Mouse (Mus musculus): Measurements from ENCODE around the gene Gm6034. TPM values are rescaled to one million over a fixed set of nuclear protein-coding genes. Genes with fewer than 3 reads are reported as not detected.
"Not testable (repeated sequence)": the region's sequence is repeated elsewhere in the genome, so short reads cannot be mapped to it uniquely, and the experiment has no call there.

Gene Gm6034
- polyA plus RNA-seq, 1 experiment = not detected

DNA sequence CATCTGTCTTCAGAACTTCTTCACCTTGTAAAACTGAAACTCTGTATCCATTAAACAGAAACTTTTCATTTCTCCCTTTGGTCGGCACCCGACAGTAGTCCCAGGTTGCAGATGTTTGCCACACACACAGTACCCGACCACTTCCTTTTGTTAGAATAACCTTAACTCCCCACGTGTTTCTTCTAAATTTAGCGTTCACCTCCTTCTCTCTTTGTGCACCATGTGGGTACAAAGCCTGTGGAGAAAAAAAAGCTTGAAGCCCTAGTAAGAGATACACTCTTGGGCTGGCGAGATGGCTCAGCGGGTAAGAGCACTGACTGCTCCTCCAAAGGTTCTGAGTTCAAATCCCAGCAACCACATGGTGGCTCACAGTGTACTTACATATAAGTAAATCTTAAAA lies 43.4 kb upstream of the Gm6034 start:
- Histone ChIP-seq H3K27ac (ENCODE audit: control insufficient read depth, insufficient read depth, low read depth, low read length, poor library complexity) (no peak overlapping the region), H3K4me3 (replicated peaks; ENCODE audit: control insufficient read depth, low read depth, low read length) (peak overlapping the region; percentile 42), H3K4me1 (ENCODE audit: control insufficient read depth, insufficient read depth, low read length) (peaks cover 7% of the 10 kb centered on the region)
- WGBS = 2% methylated on average over 7 of the region's 7 CpGs
- TF ChIP-seq CTCF (IDR thresholded peaks at IDR 0.05; ENCODE audit: control insufficient read depth, insufficient read depth, low read length) = no peak
- no peak for TF ChIP-seq POLR2A (IDR thresholded peaks at IDR 0.05; ENCODE audit: borderline replicate concordance, control insufficient read depth, low read depth, low read length)

DNA sequence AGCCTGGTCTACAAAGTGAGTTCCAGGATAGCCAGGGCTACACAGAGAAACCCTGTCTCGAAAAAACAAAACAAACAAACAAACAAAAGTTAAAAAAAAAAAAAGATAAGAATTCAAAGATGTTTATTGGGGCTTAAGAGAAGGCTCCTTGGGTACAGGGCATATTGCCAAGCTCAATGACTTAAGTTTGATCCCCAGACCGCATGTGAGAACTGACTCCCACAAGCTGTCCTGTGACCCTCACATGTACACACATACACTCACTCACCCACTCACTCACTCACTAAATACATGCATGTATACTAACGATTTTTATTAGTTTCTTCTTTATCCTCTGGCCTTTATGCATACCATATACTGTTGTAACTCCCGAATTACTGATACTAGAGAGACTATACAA lies 42.4 kb upstream of the Gm6034 start:
- H3K27ac ChIP-seq (ENCODE audit: control insufficient read depth, insufficient read depth, low read depth, low read length, poor library complexity) = peak overlapping the region; percentile 31

DNA sequence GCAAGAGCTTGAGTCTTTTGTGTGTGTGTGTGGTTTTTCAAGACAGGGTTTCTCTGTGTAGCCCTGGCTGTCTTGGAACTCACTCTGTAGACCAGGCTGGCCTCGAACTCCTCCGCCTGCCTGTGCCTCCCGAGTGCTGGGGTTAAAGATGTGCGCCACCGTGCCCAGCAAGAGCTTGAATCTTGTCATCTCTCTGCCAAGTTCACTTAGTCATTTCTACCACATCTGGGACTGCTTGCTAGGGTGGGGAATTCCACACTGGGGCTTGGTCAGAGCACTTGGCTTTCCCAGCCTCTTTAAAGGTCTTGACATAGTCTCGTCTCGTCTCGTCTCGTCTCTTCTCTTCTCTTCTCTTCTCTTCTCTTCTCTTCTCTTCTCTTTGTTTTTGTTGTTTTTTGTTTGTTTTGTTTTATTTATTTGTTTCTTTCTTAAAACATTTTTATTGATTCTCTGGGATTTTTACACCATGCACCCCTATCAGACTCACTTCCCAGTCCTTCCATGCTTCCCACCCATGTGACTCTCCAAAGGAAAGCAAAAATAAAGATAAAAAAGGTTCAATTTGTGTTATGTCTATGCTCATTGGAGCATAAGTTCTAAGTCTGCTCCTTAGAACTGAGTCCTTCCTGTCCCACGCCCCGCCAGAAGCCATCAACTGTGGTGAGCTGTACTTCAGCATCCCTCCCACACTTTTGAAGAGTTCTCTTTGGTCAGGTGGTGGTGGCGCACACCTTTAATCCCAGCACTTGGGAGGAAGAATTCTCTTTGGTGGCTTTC lies 41.5 kb upstream of the Gm6034 start:
- TF ChIP-seq POLR2A (IDR thresholded peaks at IDR 0.05; ENCODE audit: borderline replicate concordance, control insufficient read depth, low read depth, low read length) = no peak
- no peak for TF ChIP-seq CTCF (IDR thresholded peaks at IDR 0.05; ENCODE audit: control insufficient read depth, insufficient read depth, low read length)
- Histone ChIP-seq H3K4me1 (ENCODE audit: control insufficient read depth, insufficient read depth, low read length) (peaks cover 10% of the 10 kb centered on the region), H3K27ac (ENCODE audit: control insufficient read depth, insufficient read depth, low read depth, low read length, poor library complexity) (peak overlapping the region; percentile 81), H3K4me3 (replicated peaks; ENCODE audit: control insufficient read depth, low read depth, low read length) (no peak overlapping the region)
- WGBS = 48% methylated on average over 12 of the region's 12 CpGs

More for the DNA sequence above, 42.4 kb upstream of the Gm6034 start:
- 32% methylated on average over 4 of the region's 4 CpGs for WGBS
- Histone ChIP-seq H3K4me3 (replicated peaks; ENCODE audit: control insufficient read depth, low read depth, low read length) (no peak overlapping the region), H3K4me1 (ENCODE audit: control insufficient read depth, insufficient read depth, low read length) (peaks cover 9% of the 10 kb centered on the region)
- TF ChIP-seq POLR2A (IDR thresholded peaks at IDR 0.05; ENCODE audit: borderline replicate concordance, control insufficient read depth, low read depth, low read length) = no peak
- no peak for TF ChIP-seq CTCF (IDR thresholded peaks at IDR 0.05; ENCODE audit: control insufficient read depth, insufficient read depth, low read length)

DNA sequence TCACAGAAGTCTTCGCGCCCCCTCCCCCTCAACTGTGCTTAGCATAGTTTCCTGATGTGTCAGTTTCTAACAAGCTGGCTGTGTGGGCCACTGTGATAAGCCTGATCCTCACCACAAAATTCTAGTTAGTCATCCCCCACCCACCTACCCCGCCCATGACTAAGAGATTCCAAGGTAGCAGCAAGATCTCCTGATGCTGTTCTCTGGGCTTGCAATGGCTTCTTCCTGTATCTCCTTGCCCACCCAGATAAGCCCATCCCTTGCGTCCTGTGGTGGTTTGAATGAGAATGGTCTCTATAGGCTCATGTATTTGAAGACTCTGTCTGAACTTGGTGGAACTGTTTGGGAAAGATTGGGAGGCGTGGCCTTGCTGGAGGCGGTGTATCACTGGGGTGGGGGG lies 40.8 kb upstream of the Gm6034 start:
- WGBS = 46% methylated on average over 6 of the region's 6 CpGs
- Histone ChIP-seq H3K27ac (ENCODE audit: control insufficient read depth, insufficient read depth, low read depth, low read length, poor library complexity) (peak overlapping the region; percentile 71), H3K4me3 (replicated peaks; ENCODE audit: control insufficient read depth, low read depth, low read length) (no peak overlapping the region), H3K4me1 (ENCODE audit: control insufficient read depth, insufficient read depth, low read length) (peaks cover 10% of the 10 kb centered on the region)
- TF ChIP-seq CTCF (IDR thresholded peaks at IDR 0.05; ENCODE audit: control insufficient read depth, insufficient read depth, low read length) = no peak
- no peak for TF ChIP-seq POLR2A (IDR thresholded peaks at IDR 0.05; ENCODE audit: borderline replicate concordance, control insufficient read depth, low read depth, low read length)

DNA sequence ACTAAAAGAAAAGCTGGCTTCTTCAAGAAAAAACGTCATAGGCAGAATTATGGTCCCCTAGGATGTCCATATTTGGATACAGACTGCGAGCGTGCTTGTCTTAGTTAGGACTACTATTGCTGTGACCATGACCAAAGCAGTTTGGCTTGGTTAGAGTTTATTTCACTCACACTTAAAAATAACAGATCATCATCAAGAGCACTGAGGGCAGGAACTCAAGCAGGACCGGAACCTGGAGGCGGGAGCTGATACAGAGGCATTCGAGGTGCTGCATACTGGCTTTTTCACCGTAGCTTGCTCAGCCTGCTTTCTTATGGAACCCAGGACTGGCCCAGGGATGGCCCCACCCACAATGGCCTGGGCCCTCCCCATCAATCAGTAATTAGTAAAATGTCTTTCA lies 39.4 kb upstream of the Gm6034 start:
- WGBS = 80% methylated on average over 7 of the region's 7 CpGs
- no peak overlapping the region for H3K4me3 ChIP-seq (replicated peaks; ENCODE audit: control insufficient read depth, low read depth, low read length)
- H3K27ac ChIP-seq (ENCODE audit: control insufficient read depth, insufficient read depth, low read depth, low read length, poor library complexity) = no peak overlapping the region; the same call in 1 of the 2 replicates
- peaks cover 9% of the 10 kb centered on the region for H3K4me1 ChIP-seq (ENCODE audit: control insufficient read depth, insufficient read depth, low read length)
- no peak for TF ChIP-seq CTCF (IDR thresholded peaks at IDR 0.05; ENCODE audit: control insufficient read depth, insufficient read depth, low read length)
- no peak for TF ChIP-seq POLR2A (IDR thresholded peaks at IDR 0.05; ENCODE audit: borderline replicate concordance, control insufficient read depth, low read depth, low read length)

DNA sequence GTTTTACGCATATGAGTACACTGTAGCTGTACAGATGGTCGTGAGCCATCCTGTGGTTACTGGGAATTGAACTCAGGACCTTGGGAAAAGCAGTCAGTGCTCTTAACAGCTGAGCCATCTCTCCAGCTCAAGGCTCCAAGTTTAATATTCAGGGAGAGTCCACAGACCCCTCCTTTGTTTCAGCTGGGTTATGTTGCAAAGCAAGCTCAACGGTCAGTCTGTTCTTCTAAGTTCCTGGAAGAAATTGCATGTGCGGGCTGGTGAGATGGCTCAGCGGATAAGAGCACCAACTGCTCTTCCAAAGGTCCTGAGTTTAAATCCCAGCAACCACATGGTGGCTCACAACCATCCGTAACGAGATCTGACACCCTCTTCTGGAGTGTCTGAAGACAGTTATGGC lies 38.4 kb upstream of the Gm6034 start:
- WGBS = 51% methylated on average over 7 of the region's 7 CpGs
- not testable (repeated sequence) for H3K27ac ChIP-seq (ENCODE audit: control insufficient read depth, insufficient read depth, low read depth, low read length, poor library complexity); H3K4me1 ChIP-seq (ENCODE audit: control insufficient read depth, insufficient read depth, low read length); H3K4me3 ChIP-seq (replicated peaks; ENCODE audit: control insufficient read depth, low read depth, low read length)

DNA sequence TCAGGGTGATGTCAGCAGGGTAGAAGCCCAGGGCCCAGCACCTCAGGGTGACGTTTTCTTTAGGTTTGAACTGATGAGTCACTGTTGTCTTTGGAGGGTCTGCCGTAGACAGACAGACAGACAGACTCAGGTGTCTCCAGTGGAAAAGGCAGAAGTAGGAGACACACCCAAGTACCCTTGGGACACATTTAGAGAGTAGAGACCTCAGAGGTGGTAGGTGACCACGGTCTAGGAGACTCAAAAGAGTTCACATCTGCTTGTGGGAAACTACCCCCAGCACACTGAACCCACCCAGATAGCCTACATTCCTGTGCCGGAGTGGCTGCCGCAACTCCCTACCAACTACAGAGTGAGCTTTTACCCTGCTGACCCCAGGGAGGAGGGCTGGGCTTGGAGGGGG lies 27.8 kb upstream of the Gm6034 start:
- Histone ChIP-seq H3K27ac (ENCODE audit: control insufficient read depth, insufficient read depth, low read depth, low read length, poor library complexity) (no peak overlapping the region), H3K4me1 (ENCODE audit: control insufficient read depth, insufficient read depth, low read length) (no peaks in the 10 kb centered on the region; the same call in 1 of the 2 replicates), H3K4me3 (replicated peaks; ENCODE audit: control insufficient read depth, low read depth, low read length) (no peak overlapping the region)
- WGBS = 87% methylated on average over 5 of the region's 5 CpGs
- TF ChIP-seq CTCF (IDR thresholded peaks at IDR 0.05; ENCODE audit: control insufficient read depth, insufficient read depth, low read length) = no peak
- TF ChIP-seq POLR2A (IDR thresholded peaks at IDR 0.05; ENCODE audit: borderline replicate concordance, control insufficient read depth, low read depth, low read length) = no peak

DNA sequence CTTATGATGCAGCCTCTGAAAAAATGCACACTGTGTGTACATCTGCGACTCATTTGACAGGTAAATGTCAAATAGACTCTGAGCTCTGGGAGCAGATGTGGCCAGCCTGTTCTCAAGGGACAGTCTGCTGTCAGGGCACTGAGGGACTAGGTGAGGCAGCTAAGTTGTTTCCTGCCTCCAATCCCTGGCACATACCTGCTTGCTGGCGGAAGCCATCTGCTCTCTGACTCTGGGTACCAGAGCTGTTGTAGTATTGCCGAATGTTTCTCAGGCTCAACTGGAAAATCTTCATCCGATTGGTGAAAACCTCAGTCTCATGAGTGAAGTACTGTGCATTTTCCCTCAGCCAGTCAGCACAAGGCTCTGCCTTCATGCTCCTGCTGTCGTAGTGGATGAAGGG lies 25.7 kb upstream of the Gm6034 start:
- Histone ChIP-seq H3K4me3 (replicated peaks; ENCODE audit: control insufficient read depth, low read depth, low read length) (no peak overlapping the region), H3K4me1 (ENCODE audit: control insufficient read depth, insufficient read depth, low read length) (peaks cover 4% of the 10 kb centered on the region), H3K27ac (ENCODE audit: control insufficient read depth, insufficient read depth, low read depth, low read length, poor library complexity) (no peak overlapping the region)
- 86% methylated on average over 5 of the region's 5 CpGs for WGBS
- no peak for TF ChIP-seq POLR2A (IDR thresholded peaks at IDR 0.05; ENCODE audit: borderline replicate concordance, control insufficient read depth, low read depth, low read length)
- TF ChIP-seq CTCF (IDR thresholded peaks at IDR 0.05; ENCODE audit: control insufficient read depth, insufficient read depth, low read length) = no peak

DNA sequence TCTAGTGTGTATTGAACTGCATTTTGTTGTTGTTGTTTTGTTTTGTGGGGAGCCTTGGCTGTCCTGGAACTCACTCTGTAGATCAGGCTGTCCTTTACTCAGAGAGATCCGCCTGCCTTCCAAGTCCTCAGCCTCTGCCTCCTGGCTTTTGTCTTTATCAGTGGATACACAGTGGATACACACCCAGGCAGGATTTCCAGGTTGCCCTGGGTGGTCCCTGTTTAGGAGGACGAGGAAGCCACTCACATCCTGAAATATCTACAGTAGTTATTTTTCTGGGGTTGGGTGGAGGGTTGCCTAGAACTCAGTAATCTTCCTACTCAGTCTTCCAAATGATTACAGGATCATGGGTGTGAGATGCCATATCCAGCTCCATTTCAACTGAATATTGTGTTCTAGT lies 23.8 kb upstream of the Gm6034 start:
- TF ChIP-seq POLR2A (IDR thresholded peaks at IDR 0.05; ENCODE audit: borderline replicate concordance, control insufficient read depth, low read depth, low read length) (no peak), CTCF (IDR thresholded peaks at IDR 0.05; ENCODE audit: control insufficient read depth, insufficient read depth, low read length) (no peak)
- Histone ChIP-seq H3K4me1 (ENCODE audit: control insufficient read depth, insufficient read depth, low read length) (peaks cover 11% of the 10 kb centered on the region), H3K4me3 (replicated peaks; ENCODE audit: control insufficient read depth, low read depth, low read length) (peak overlapping the region; percentile 65), H3K27ac (ENCODE audit: control insufficient read depth, insufficient read depth, low read depth, low read length, poor library complexity) (peak overlapping the region; percentile 33; the same call in 1 of the 2 replicates)
- WGBS = 41% methylated on average over 2 of the region's 2 CpGs
